Mouse (Mus musculus): ENCODE data around the gene 1700001P01Rik. TPM values are rescaled to one million over a fixed set of nuclear protein-coding genes. Genes with fewer than 3 reads are reported as not detected.

The 1700001P01Rik gene
- polyA plus RNA-seq (2012; rRNA removed): not detected in 2 replicates

DNA sequence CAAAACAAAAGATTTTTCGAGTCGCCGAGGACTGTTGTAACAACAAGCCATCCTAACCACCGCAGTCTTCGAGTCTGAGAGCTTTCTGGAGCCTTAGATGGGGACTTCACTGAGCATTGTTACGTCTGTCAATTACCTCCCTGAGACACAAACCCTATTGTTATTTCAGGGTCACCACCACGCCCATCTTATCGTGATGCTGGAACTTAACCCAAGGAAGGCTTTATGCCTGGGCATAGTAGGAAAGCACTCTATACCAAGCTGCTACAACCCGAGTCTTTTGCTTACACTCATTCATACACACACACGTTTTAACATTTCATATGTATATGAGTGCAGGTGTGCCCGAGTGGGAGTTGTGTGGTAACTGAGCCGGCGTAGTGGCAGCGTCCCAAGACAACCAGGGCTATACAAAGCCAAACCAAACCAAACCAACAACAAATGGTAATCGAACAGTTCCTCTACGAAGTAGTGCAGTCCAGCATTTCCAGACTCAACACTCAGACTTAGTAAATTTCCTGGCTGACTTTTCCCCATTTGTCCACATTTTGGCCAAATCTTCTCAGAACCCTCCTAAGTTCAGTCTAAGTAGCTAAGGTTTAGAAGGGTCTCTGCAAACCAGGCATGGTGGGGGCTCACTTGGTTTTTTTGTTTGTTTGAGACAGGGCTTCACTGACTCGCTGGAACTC lies at the start of gene 1700001P01Rik:
Gene 1700001P01Rik, minus strand, starts transcription at position 111 of the 689 bp plus-strand sequence.

DNA sequence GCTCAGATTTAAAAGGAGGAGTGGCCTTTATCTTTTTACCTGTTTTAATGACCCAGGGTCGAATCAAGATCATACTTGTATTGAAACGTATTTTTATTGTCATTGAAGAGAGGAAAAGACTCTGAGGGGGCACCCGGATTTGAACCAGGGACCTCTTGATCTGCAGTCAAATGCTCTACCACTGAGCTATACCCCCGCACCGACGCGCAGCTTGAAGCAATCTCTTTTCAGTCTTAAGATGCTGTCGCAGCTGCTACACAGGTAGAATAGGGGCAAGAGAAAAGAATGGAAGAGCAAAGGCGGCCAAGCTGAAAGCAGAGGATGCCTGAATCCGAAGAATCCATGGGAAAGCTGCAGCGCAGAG lies 23.0 kb upstream of the 1700001P01Rik start, which contains the start of gene Lasp1:
Gene Lasp1, plus strand, starts transcription at position 219 of the 364 bp plus-strand sequence.

DNA sequence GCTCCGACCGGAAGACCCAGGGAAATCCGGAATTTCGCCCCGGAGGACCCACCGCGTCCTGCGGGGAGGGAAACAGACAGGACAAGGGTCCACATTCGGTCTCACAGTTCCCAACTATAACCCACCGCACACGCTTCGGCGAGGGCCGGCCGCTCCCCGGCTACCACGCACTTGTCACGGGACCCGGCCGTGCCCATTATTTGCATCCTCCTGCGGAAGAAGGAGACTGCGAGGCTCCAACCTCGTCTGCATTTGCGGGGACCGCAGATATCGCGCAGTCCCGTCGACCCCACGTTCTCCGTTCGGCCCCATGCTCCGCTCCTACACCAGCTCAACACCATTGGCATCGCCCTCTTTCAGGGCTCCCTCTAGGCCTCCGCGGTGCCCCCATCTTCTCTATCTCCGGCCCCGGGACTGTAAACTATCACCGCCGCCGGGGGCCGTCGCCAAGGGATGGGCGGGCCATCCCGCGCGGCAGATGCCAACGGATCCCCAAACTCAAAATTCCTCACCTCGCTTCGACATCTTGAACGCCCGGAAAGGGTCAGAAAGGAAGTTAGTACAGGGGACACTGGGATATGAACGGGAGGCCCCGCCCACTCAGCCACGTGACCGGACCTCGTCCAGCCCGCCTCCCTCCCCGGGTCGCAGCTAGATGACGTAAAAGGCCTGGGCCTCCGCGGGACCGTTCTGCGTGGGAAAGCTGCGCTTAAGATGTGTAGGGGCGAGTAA lies 6.3 kb upstream of the 1700001P01Rik start, which contains the start of gene Rpl23:
Gene Rpl23, minus strand, starts transcription at position 606 of the 732 bp plus-strand sequence.

DNA sequence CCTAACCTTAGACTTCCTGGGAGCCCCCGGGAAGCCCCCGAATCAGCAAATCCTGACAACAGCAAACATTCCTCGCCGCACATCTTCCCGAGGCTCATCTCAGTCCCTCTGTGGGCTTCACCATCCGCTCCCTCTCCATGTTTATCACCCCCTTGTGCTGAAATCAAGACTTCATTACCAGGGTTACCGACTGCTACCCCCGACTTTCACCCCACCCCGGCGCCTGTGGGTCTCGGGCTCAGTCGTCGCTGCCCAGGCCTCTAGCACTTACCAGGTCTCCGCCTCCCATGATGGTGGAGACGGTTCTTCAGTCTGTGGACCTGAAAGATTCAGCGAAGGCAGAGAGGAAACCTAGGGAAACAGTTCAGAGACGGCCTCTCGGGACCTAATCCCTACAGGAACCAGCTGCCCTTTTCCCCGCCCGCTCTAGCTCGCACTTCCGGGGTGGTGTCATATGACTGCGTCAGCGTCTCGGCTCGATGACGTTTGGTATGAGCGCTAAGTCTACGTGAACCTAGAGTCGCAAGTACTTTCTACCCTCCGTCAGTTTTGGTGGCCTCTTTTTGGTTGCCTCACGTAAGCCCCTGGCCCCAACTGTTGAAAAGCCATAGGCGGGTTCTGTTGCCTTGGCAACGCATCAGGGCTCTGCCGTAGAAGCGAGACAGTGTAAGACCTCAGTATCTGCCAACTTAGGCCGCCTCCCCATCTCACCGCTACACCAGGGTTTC lies 9.4 kb downstream of the 1700001P01Rik start, which contains the start of gene Cwc25:
Gene Cwc25, minus strand, starts transcription at position 403 of the 728 bp plus-strand sequence.

DNA sequence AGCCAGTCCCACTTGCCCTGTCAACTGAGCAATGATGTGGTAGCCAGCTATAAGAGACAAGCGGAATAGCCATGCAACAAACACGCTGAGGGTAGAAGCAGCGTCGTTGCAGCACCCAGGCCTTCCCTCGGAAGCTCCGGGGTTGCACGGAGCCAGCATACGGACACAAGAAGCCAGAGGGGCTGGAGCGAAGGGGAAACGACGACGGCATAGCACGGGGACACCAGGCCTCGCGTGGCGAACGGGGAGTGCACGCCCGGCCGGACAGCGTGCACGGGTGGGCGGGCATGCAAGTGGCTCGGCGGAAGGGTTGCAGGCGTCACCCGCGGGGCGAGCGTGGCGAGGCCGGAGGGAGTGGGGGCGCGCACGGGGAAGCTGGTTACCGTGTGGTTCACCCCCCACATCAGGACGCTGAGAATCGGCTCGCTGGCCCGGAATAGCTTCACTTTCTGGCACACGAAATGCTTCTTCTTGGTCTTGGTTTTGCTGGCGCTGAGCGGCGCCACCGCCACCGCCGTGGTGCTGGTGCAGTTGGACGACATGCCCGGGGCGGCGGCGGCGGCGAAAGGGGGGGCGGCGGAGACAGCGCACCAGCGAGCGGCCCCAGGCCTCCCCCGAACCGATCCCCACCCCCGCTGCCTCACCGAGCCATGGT lies 31.5 kb downstream of the 1700001P01Rik start, which contains the start of gene Pip4k2b:
Gene Pip4k2b, minus strand, starts transcription at position 642 of the 655 bp plus-strand sequence.

Other genes starting within 250 kb of the 1700001P01Rik start
- 1.3 and 1.5 TPM in 2 replicates for gene Srcin1, start 199.7 kb downstream of the 1700001P01Rik start, polyA plus RNA-seq (2012; rRNA removed)
- gene Epop, start 146.2 kb downstream of the 1700001P01Rik start, polyA plus RNA-seq (2012; rRNA removed): 10.8 and 47.3 TPM in 2 replicates
- gene Mllt6, start 112.5 kb downstream of the 1700001P01Rik start, polyA plus RNA-seq (2012; rRNA removed): 17.2 and 18.0 TPM in 2 replicates
- gene Cisd3, start 90.1 kb downstream of the 1700001P01Rik start, polyA plus RNA-seq (2012; rRNA removed): 20.8 and 28.9 TPM in 2 replicates
- 61.2 and 61.9 TPM in 2 replicates for gene Pcgf2, start 75.4 kb downstream of the 1700001P01Rik start, polyA plus RNA-seq (2012; rRNA removed)
- gene Psmb3, start 72.5 kb downstream of the 1700001P01Rik start, polyA plus RNA-seq (2012; rRNA removed): 154 and 171 TPM in 2 replicates
- 3.1 and 4.2 TPM in 2 replicates for gene Pip4k2b, start 31.2 kb downstream of the 1700001P01Rik start, polyA plus RNA-seq (2012; rRNA removed)
- gene Cwc25, start 9.4 kb downstream of the 1700001P01Rik start, polyA plus RNA-seq (2012; rRNA removed): 1.8 and 1.9 TPM in 2 replicates
- gene Rpl23, start 6.5 kb upstream of the 1700001P01Rik start, polyA plus RNA-seq (2012; rRNA removed): 11.0 and 11.8 TPM in 2 replicates
- 129 and 134 TPM in 2 replicates for gene Lasp1, start 23.1 kb upstream of the 1700001P01Rik start, polyA plus RNA-seq (2012; rRNA removed)
- gene B230217C12Rik, start 64.9 kb upstream of the 1700001P01Rik start, polyA plus RNA-seq (2012; rRNA removed): 0.18 and 0.49 TPM in 2 replicates
- 0.14 TPM in 1 of 2 replicates, not detected in the other for gene Fbxo47, start 108.2 kb upstream of the 1700001P01Rik start, polyA plus RNA-seq (2012; rRNA removed)
- 0.67 and 0.73 TPM in 2 replicates for gene Plxdc1, start 210.5 kb upstream of the 1700001P01Rik start, polyA plus RNA-seq (2012; rRNA removed)
- 0.55 and 0.78 TPM in 2 replicates for gene Arl5c, start 220.3 kb upstream of the 1700001P01Rik start, polyA plus RNA-seq (2012; rRNA removed)
- gene Cacnb1, start 247.1 kb upstream of the 1700001P01Rik start, polyA plus RNA-seq (2012; rRNA removed): 9.5 and 10.0 TPM in 2 replicates